ENCODE assay signal across 8 mouse cellular contexts in genomic region chr12:21426065-21426940, GRCm38 (mm10). TPM values are rescaled to one million over a fixed set of nuclear protein-coding genes. Genes with fewer than 3 reads are reported as not detected.
DNase-seq lines count a peak whose midpoint lies in the region; ATAC-seq and TF ChIP-seq lines count a peak whose summit lies in the region.

No protein-coding gene starts in this region.

- H3K4me3 ChIP-seq in layer of hippocampus, adult 2 months: no peak overlapping the region; the same call in 1 of the 2 replicates
- H3K4me3 ChIP-seq in intestine, embryonic 16.5 days (ENCODE audit: low read length): peak overlapping the region; percentile 28
- peak overlapping the region; percentile 28 for H3K4me3 ChIP-seq in liver, embryonic 15.5 days (replicated peaks)

- 8% methylated on average over 16 of the region's 16 CpGs for WGBS in intestine, embryonic 16.5 days
- WGBS in liver, embryonic 15.5 days (ENCODE audit: insufficient replicate concordance): 8% methylated on average over 16 of the region's 16 CpGs

- H3K4me1 ChIP-seq in intestine, embryonic 16.5 days (ENCODE audit: control insufficient read depth, insufficient read depth, low read length): peaks cover 6% of the 10 kb centered on the region
- peaks cover 18% of the 10 kb centered on the region for H3K4me1 ChIP-seq in liver, embryonic 15.5 days (replicated peaks)

- no peak for TF ChIP-seq POLR2A in brain, embryonic 14.5 days (IDR thresholded peaks at IDR 0.05; ENCODE audit: borderline replicate concordance, extremely low read depth, insufficient read depth, insufficient read length, poor library complexity, severe bottlenecking)

- peak overlapping the region; percentile 51 for H3K4me2 ChIP-seq in intestine, embryonic 16.5 days (ENCODE audit: low read depth, low read length)
- peak overlapping the region; percentile 48 for H3K4me2 ChIP-seq in liver, embryonic 15.5 days

- DNase-seq in layer of hippocampus, adult 2 months (ENCODE audit: low spot score in 2 of 2): no peak
- DNase-seq in layer of hippocampus, postnatal 14 days (ENCODE audit: low spot score in 2 of 2): no peak
- peak; percentile 69 for DNase-seq in brain, embryonic 14.5 days (ENCODE audit: low read depth)
- peak; percentile 66 to 71 for DNase-seq in heart, adult 18-20 months
- peak; percentile 26 for DNase-seq in neural tube, embryonic 10.5 days (ENCODE audit: extremely low spot score, low spot score)
- no peak for DNase-seq in frontal cortex, postnatal 36 days (ENCODE audit: low spot score in 2 of 2)

- no peaks in the 10 kb centered on the region for H3K36me3 ChIP-seq in intestine, embryonic 16.5 days (ENCODE audit: control insufficient read depth, insufficient read depth, low read length)
- H3K36me3 ChIP-seq in liver, embryonic 15.5 days (replicated peaks): no peaks in the 10 kb centered on the region

- peak overlapping the region; percentile 50 for H3K9ac ChIP-seq in intestine, embryonic 16.5 days (ENCODE audit: low read depth, low read length)
- no peak overlapping the region for H3K9ac ChIP-seq in liver, embryonic 15.5 days

- no peak for TF ChIP-seq CTCF in layer of hippocampus, adult 2 months (conservative IDR thresholded peaks at IDR 0.05)
- no peak for TF ChIP-seq CTCF in brain, embryonic 14.5 days (IDR thresholded peaks at IDR 0.05; ENCODE audit: borderline replicate concordance, extremely low read depth, insufficient read depth, insufficient read length)

- no peaks in the 10 kb centered on the region for H3K9me3 ChIP-seq in intestine, embryonic 16.5 days (ENCODE audit: control insufficient read depth, low read length)
- no peaks in the 10 kb centered on the region for H3K9me3 ChIP-seq in liver, embryonic 15.5 days (replicated peaks)

- peak overlapping the region; percentile 81 for H3K27ac ChIP-seq in layer of hippocampus, adult 2 months
- H3K27ac ChIP-seq in intestine, embryonic 16.5 days (ENCODE audit: low read length): peak overlapping the region; percentile 88
- peak overlapping the region; percentile 75 for H3K27ac ChIP-seq in liver, embryonic 15.5 days (replicated peaks)

- H3K27me3 ChIP-seq in intestine, embryonic 16.5 days (replicated peaks; ENCODE audit: control insufficient read depth, insufficient read depth, low read length): no peaks in the 10 kb centered on the region
- H3K27me3 ChIP-seq in liver, embryonic 15.5 days: no peaks in the 10 kb centered on the region; the same call in 1 of the 2 replicates

- peak; percentile 95 for ATAC-seq in intestine, embryonic 16.5 days
- peak; percentile 87 for ATAC-seq in liver, embryonic 15.5 days (ENCODE audit: insufficient read depth)

RNA-seq across cellular contexts. Expression of gene Ywhaq, which starts 8.9 kb away (rescaled TPM):
- total RNA-seq in layer of hippocampus, adult 2 months (2021): 100 to 1,000 TPM; 444 to 448 TPM
- 100 to 1,000 TPM; 556 to 594 TPM for total RNA-seq in layer of hippocampus, postnatal 14 days (2021)
- polyA plus RNA-seq in brain, embryonic 14.5 days (2012; rRNA removed): 440 and 488 TPM in 2 replicates
- 10 to 100 TPM; 69.8 to 76.4 TPM for total RNA-seq in heart, adult 18-20 months (2021)
- polyA plus RNA-seq in intestine, embryonic 16.5 days (2015; fragmentation: Nextera tagmentation; extraction: Ambion mirVana): 497 and 562 TPM in 2 replicates
- 171 and 184 TPM in 2 replicates for polyA plus RNA-seq in liver, embryonic 15.5 days (2015; fragmentation: Nextera tagmentation; extraction: Ambion mirVana)

RNA-seq across cellular contexts. Expression of gene Adam17, which starts 52.9 kb away (rescaled TPM):
- total RNA-seq in layer of hippocampus, adult 2 months (2021): 10 to 100 TPM; 16.9 to 17.0 TPM
- 10 to 100 TPM; 22.8 to 26.3 TPM for total RNA-seq in layer of hippocampus, postnatal 14 days (2021)
- polyA plus RNA-seq in brain, embryonic 14.5 days (2012; rRNA removed): 18.3 and 22.2 TPM in 2 replicates
- total RNA-seq in heart, adult 18-20 months (2021): 10 to 100 TPM; 42.8 to 50.2 TPM
- polyA plus RNA-seq in intestine, embryonic 16.5 days (2015; fragmentation: Nextera tagmentation; extraction: Ambion mirVana): 27.6 and 28.4 TPM in 2 replicates
- polyA plus RNA-seq in liver, embryonic 15.5 days (2015; fragmentation: Nextera tagmentation; extraction: Ambion mirVana): 14.3 TPM in 2 replicates

Comparison
In these comparisons a context has a peak if more than half of its experiments do, and no peak if none do; other contexts are left out.
1. DNase-seq: peak in brain, embryonic 14.5 days (single experiment), heart, adult 18-20 months (2 of 2) and neural tube, embryonic 10.5 days (single experiment); none in layer of hippocampus, adult 2 months (0 of 2), layer of hippocampus, postnatal 14 days (0 of 2) and frontal cortex, postnatal 36 days (0 of 2).
2. RNA of gene Ywhaq, which starts 8.9 kb away (total RNA-seq): 556 to 594 TPM in layer of hippocampus, postnatal 14 days and 444 to 448 TPM in layer of hippocampus, adult 2 months; 69.8 to 76.4 TPM in heart, adult 18-20 months; every median in the first group is over 4 times any median in the second.
3. Peak in every context shown above with its lines, with median percentiles within 50 percentile points of each other: H3K27ac ChIP-seq.